ENCODE assay signal across 31 mouse cellular contexts in genomic region chr17:56361542-56361941, GRCm38 (mm10). TPM values are rescaled to one million over a fixed set of nuclear protein-coding genes. Genes with fewer than 3 reads are reported as not detected.
A peak's percentile ranks its signal among the peaks of the same experiment; 100 is the strongest.
DNase-seq lines count a peak whose midpoint lies in the region; ATAC-seq and TF ChIP-seq lines count a peak whose summit lies in the region.
"Had no signal": no experiment of that assay in that cellular context is flagged by ENCODE, and none has a peak within 500 bp of the region (broad histone marks: within the 10 kb centered on the region; RNA-seq: fewer than 3 reads in every experiment).

No protein-coding gene starts in this region.

- no peak for TF ChIP-seq POLR2A in cerebellum, adult 2 months (IDR thresholded peaks at IDR 0.05; ENCODE audit: borderline replicate concordance, insufficient read depth, low read length)

- TF ChIP-seq CTCF in cerebellum, adult 2 months (IDR thresholded peaks at IDR 0.05; ENCODE audit: borderline replicate concordance, insufficient read depth, low read depth, low read length), result no peak
- no peak for TF ChIP-seq CTCF in layer of hippocampus, adult 2 months (conservative IDR thresholded peaks at IDR 0.05)

- WGBS in cerebellum, adult 2 months, result 52% methylated on average over 2 of the region's 2 CpGs
- WGBS in hindbrain, embryonic 13.5 days, result 92% methylated on average over 2 of the region's 2 CpGs
- 88% methylated on average over 2 of the region's 2 CpGs for WGBS in hindbrain, embryonic 12.5 days

- no peak overlapping the region for H3K4me3 ChIP-seq in cerebellum, adult 2 months (replicated peaks; ENCODE audit: insufficient read depth, low read depth, low read length)
- H3K4me3 ChIP-seq in hindbrain, embryonic 13.5 days, result no peak overlapping the region
- H3K4me3 ChIP-seq in hindbrain, embryonic 12.5 days, result no peak overlapping the region
- H3K4me3 ChIP-seq in layer of hippocampus, adult 2 months, result no peak overlapping the region
- H3K4me3 ChIP-seq: embryonic facial prominence, embryonic 12.5 days; heart, embryonic 10.5 days; kidney, embryonic 15.5 days; limb, embryonic 12.5 days; liver, embryonic 15.5 days; midbrain, embryonic 13.5 days; neural tube, embryonic 13.5 days; stomach, embryonic 15.5 days had no signal

- no peaks in the 10 kb centered on the region for H3K9me3 ChIP-seq in hindbrain, embryonic 13.5 days
- H3K9me3 ChIP-seq in hindbrain, embryonic 12.5 days (replicated peaks), result no peaks in the 10 kb centered on the region
- H3K9me3 ChIP-seq: embryonic facial prominence, embryonic 12.5 days; heart, embryonic 10.5 days; kidney, embryonic 15.5 days; limb, embryonic 12.5 days; liver, embryonic 15.5 days; midbrain, embryonic 13.5 days; neural tube, embryonic 13.5 days; stomach, embryonic 15.5 days had no signal

- H3K36me3 ChIP-seq in hindbrain, embryonic 13.5 days, result peaks cover 50% of the 10 kb centered on the region
- peaks cover 48% of the 10 kb centered on the region for H3K36me3 ChIP-seq in hindbrain, embryonic 12.5 days

- DNase-seq in cerebellum, adult 2 months, result no peak
- no peak for DNase-seq in cerebellum, adult 8-10 months
- peak in 1 of 2 experiments; percentile 55 for DNase-seq in layer of hippocampus, adult 2 months (ENCODE audit: low spot score in 2 of 2)
- DNase-seq in layer of hippocampus, postnatal 14 days (ENCODE audit: low spot score in 2 of 2), result no peak
- peak; percentile 66 for DNase-seq in right cerebral cortex, adult 18-20 months
- no peak for DNase-seq in right cerebral cortex, postnatal 10 days (ENCODE audit: low spot score in 2 of 2)
- DNase-seq: adrenal gland, adult 2 months; adrenal gland, postnatal 36 days; cerebellum, adult 9-10 months; cerebellum, postnatal 36 days; embryo, embryonic 11 days; gastrocnemius, postnatal 10 days; kidney, adult 18-20 months; kidney, postnatal 25 days; lung, embryonic 14.5 days; lung, postnatal 14 days; right cerebral cortex, postnatal 25 days had no signal

- no peak for ATAC-seq in hindbrain, embryonic 13.5 days (ENCODE audit: low FRiP score)
- no peak for ATAC-seq in hindbrain, embryonic 12.5 days (ENCODE audit: low FRiP score)
- ATAC-seq: activated CD4-positive, CD25-positive, alpha-beta regulatory T cell, adult 4 months; forebrain, embryonic 16.5 days; inflammation-experienced regulatory T-cells, adult 6 months; midbrain, embryonic 13.5 days had no signal

- peaks cover 61% of the 10 kb centered on the region for H3K4me1 ChIP-seq in cerebellum, adult 2 months (ENCODE audit: control insufficient read depth, insufficient read depth, low read length)
- H3K4me1 ChIP-seq in hindbrain, embryonic 13.5 days (replicated peaks), result peaks cover 60% of the 10 kb centered on the region
- H3K4me1 ChIP-seq in hindbrain, embryonic 12.5 days, result peaks cover 25% of the 10 kb centered on the region
- H3K4me1 ChIP-seq: embryonic facial prominence, embryonic 12.5 days had no signal

- H3K27me3 ChIP-seq in cerebellum, adult 2 months (ENCODE audit: control insufficient read depth, insufficient read depth, low read length), result no peaks in the 10 kb centered on the region
- H3K27me3 ChIP-seq in hindbrain, embryonic 13.5 days, result no peaks in the 10 kb centered on the region
- no peaks in the 10 kb centered on the region for H3K27me3 ChIP-seq in hindbrain, embryonic 12.5 days
- H3K27me3 ChIP-seq: CH12.LX; embryonic facial prominence, embryonic 12.5 days; kidney, embryonic 15.5 days; limb, embryonic 12.5 days; liver, embryonic 15.5 days; midbrain, embryonic 13.5 days; neural tube, embryonic 13.5 days; stomach, embryonic 15.5 days had no signal

- no peak overlapping the region for H3K9ac ChIP-seq in hindbrain, embryonic 13.5 days
- no peak overlapping the region for H3K9ac ChIP-seq in hindbrain, embryonic 12.5 days
- H3K9ac ChIP-seq: embryonic facial prominence, embryonic 12.5 days; kidney, embryonic 15.5 days; limb, embryonic 12.5 days; liver, embryonic 15.5 days; lung, embryonic 14.5 days; midbrain, embryonic 13.5 days; neural tube, embryonic 13.5 days; stomach, embryonic 15.5 days had no signal

- no peak overlapping the region for H3K4me2 ChIP-seq in hindbrain, embryonic 13.5 days
- no peak overlapping the region for H3K4me2 ChIP-seq in hindbrain, embryonic 12.5 days (replicated peaks)
- H3K4me2 ChIP-seq: embryonic facial prominence, embryonic 12.5 days; kidney, embryonic 15.5 days; limb, embryonic 12.5 days; liver, embryonic 15.5 days; lung, embryonic 14.5 days; midbrain, embryonic 13.5 days; neural tube, embryonic 13.5 days; stomach, embryonic 15.5 days had no signal

- peak overlapping the region; percentile 81; the same call in 1 of the 2 replicates for H3K27ac ChIP-seq in cerebellum, adult 2 months (ENCODE audit: insufficient read depth, low read length)
- H3K27ac ChIP-seq in hindbrain, embryonic 13.5 days, result peak overlapping the region; percentile 79
- H3K27ac ChIP-seq in hindbrain, embryonic 12.5 days, result no peak overlapping the region
- peak overlapping the region; percentile 92 for H3K27ac ChIP-seq in layer of hippocampus, adult 2 months
- H3K27ac ChIP-seq: embryonic facial prominence, embryonic 12.5 days; heart, embryonic 10.5 days; kidney, embryonic 15.5 days; limb, embryonic 12.5 days; liver, embryonic 15.5 days; neural tube, embryonic 13.5 days; stomach, embryonic 15.5 days had no signal

RNA-seq across cellular contexts. Expression of gene Kdm4b, which starts 35.7 kb away (rescaled TPM):
- polyA plus RNA-seq in cerebellum, adult 2 months (2012; rRNA removed), result 45.8 and 50.9 TPM in 2 replicates
- 66.0 and 66.7 TPM in 2 replicates for polyA plus RNA-seq in hindbrain, embryonic 13.5 days (2015; fragmentation: Nextera tagmentation; extraction: Ambion mirVana)
- 75.3 and 86.9 TPM in 2 replicates for polyA plus RNA-seq in hindbrain, embryonic 12.5 days (2016; fragmentation: Nextera tagmentation; extraction: Ambion mirVana)
- total RNA-seq in layer of hippocampus, adult 2 months (2021), result 10 to 100 TPM; 87.8 to 96.3 TPM
- 10 to 100 TPM; 79.7 to 84.5 TPM for total RNA-seq in layer of hippocampus, postnatal 14 days (2021)

RNA-seq across cellular contexts. Expression of gene Uhrf1, which starts 58.4 kb away (rescaled TPM):
- 0.65 and 0.71 TPM in 2 replicates for polyA plus RNA-seq in cerebellum, adult 2 months (2012; rRNA removed)
- 27.1 and 29.6 TPM in 2 replicates for polyA plus RNA-seq in hindbrain, embryonic 13.5 days (2015; fragmentation: Nextera tagmentation; extraction: Ambion mirVana)
- 95.7 and 99.9 TPM in 2 replicates for polyA plus RNA-seq in hindbrain, embryonic 12.5 days (2016; fragmentation: Nextera tagmentation; extraction: Ambion mirVana)
- 1 to 10 TPM; 1.7 to 2.1 TPM for total RNA-seq in layer of hippocampus, adult 2 months (2021)
- 1 to 10 TPM; 2.4 to 5.0 TPM for total RNA-seq in layer of hippocampus, postnatal 14 days (2021)

Comparison
In these comparisons a context has a peak if more than half of its experiments do, and no peak if none do; other contexts are left out.
1. RNA of gene Uhrf1, which starts 58.4 kb away (polyA plus RNA-seq): 95.7 to 99.9 TPM in hindbrain, embryonic 12.5 days and 27.1 to 29.6 TPM in hindbrain, embryonic 13.5 days; 0.65 to 0.71 TPM in cerebellum, adult 2 months; every median in the first group is over 10 times any median in the second.